Mouse (Mus musculus): ENCODE measurements around the gene Hist1h1e. TPM values are rescaled to one million over a fixed set of nuclear protein-coding genes. Genes with fewer than 3 reads are reported as not detected.
"Not testable (repeated sequence)": the region's sequence is repeated elsewhere in the genome, so short reads cannot be mapped to it uniquely, and the experiment has no call there.

The Hist1h1e gene
- polyA plus RNA-seq, 2 experiments from 2014 or later = 10.6 to 11.3 TPM

DNA sequence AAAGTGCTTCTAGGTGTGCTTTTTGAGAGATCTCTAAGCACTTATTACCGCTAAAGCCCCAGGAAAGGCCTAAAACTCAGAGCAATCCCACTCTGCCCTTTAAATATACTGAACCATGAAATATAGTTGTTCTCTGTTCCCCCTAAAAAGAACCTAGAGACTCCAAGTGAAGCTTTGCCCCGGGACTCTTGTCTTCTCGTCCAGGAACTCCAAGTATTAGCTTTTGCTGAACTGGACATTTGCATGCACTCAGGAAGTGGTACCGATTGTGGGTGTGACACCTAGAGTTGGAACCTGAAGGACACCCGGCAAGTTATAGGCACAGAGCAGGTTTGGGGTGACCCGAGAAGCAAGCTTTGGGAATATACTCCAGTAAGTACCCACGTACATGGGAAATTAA lies 31.2 kb downstream of the Hist1h1e start:
- no peak for ATAC-seq

- no peak for ATAC-seq
These were observed 35.5 kb downstream of the Hist1h1e start for GRCm38 (mm10) chr13:23586940-23587225.

DNA sequence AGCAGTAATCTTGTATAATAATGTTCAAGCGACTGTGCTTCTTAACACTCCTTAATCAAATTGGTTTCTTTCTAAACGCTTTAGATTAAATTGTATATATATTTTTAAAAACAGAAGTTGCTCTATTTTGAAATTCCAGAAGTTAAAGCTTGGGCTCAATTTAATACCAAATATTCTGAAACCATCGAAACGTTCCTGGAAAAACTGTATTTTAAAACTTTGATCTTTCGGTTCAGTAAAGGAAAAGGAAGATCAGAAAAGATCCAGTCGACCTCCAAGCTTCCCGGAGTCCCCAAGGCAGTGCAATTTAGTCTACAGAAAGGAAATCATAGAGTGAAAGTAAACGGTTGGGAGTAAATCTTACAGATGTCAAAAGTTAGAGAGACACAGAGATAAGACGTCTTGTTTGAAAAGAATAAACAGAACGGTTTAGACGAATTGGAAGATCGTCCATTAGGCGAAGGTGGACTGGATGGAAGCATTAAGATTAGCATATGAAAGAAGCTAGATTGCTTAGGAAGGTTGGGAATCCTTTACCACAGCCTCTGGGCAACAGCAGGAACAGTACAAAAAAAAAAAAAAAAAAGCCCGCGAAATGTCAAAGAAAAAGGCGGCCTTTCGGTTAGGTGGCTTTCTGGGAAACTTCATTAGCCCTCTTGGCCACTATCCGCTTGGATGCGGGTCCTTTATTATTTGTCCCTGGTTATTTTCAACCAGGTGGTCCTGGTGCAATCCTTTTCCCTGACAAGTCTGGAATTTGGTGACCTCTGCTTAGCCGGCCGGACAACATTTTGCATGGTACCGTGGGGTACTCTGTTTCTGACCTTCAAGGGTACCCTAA lies 36.0 kb downstream of the Hist1h1e start:
- no peak for ATAC-seq

- peak; percentile 79 for ATAC-seq
These were observed 36.8 kb downstream of the Hist1h1e start for GRCm38 (mm10) chr13:23585442-23586098.

DNA sequence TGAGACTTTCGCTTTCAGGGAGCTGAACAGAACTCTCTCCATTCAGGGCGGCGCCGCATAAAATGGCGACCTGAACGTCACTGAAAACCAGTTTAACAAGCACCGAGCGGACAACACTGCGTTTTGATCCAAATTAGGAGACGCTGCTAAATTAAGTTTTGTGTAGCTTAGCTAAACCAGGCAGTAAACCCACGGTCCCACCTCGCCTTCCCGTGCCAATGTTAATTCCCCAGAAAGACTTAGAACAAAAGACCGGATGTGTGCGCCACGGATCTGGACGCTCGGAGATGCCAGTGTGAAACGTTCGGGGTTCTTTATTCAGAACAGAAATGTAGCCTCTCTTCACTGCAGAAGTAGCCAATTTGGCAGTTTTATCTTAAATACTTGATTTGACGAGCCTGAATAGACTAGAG lies 37.3 kb downstream of the Hist1h1e start:
- peak; percentile 45 for ATAC-seq

DNA sequence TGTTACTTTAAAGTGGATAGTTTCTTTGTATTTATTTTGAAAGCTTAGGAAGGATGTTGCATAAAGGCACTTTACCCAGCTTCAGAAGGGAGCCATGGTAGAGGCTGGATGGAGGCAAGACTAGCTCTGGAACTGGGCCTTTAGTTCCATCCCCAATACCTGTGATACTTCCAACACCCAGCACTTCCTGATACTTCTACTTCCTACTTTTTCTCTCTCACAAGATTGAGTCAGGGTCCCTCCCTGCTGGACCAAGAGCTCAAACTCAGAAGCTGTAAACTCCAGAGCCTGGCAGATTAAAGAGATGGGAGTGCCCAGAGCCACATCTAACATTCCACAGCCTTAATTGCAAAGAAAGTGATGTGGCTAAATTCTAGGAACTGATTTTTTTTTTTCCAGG lies 38.0 kb downstream of the Hist1h1e start:
- ATAC-seq = no peak

DNA sequence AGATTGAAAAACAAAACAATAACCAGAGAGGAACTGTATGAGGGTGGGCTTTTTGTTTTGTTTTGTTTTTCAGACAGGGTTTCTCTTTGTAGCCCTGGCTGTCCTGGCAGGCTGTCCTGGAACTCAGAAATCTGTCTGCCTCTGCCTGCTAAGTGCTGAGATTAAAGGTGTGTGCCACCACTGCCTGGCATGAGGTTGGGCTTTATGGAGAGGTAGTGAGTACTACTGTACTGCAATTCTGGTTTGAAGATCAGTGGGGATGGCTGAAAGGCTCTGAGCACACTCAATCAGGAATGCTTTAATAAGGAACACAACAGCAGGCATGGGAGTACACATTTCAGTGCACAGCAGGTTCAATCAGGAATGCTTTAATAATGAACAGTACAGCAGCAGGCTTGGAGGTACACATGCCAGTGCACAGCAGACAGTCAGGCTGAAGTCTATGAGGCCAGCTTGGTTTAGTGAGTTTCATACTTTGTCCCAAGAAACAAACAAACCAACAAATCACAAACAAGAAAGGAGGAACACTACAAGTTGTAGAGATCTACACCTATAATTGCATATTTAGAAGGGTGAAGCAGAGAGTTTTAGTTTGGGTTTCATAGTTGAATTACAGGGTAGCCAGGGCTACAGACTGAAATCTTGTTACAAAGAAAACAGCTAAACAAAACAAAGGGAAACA lies 38.8 kb downstream of the Hist1h1e start:
- no peak for ATAC-seq

- no peak for ATAC-seq
These were observed 39.9 kb downstream of the Hist1h1e start for GRCm38 (mm10) chr13:23582219-23583056.

DNA sequence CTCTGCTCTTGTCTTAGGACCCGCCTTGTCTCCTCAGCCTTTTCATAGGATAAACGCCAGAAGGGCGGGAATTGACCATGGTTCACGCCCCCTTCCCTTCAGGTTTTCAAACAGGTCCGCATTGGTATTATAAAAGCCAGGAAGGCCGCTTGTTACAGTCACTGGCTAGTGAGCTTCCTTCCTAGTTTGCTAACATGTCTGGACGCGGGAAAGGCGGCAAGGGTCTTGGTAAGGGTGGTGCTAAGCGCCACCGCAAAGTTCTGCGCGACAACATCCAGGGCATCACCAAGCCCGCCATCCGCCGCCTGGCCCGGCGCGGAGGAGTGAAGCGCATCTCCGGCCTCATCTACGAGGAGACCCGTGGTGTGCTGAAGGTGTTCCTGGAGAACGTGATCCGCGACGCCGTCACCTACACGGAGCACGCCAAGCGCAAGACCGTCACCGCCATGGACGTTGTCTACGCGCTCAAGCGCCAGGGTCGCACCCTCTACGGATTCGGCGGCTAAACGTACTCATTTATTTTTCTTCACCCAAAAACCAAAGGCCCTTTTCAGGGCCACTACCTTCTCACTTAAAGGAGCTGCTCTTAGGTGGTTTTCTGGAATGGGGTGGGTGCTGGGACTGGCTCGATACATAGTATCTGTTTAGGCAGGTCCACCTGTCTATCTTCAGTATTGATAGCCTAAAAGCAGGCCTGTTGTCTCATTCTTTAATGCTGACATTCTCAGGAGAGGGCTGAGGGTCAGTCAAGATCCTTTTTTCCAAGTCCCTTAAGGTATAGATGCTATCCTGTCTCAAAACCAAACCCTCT lies 40.7 kb downstream of the Hist1h1e start, which contains the start of gene Hist1h4d:
TSS of gene Hist1h4d (plus strand) at position 191 of the 811 bp plus-strand sequence.
- peak; percentile 71 for ATAC-seq

- ATAC-seq = no peak
These were observed 44.5 kb downstream of the Hist1h1e start for GRCm38 (mm10) chr13:23577835-23578234.

GRCm38 (mm10) chr13:23576906-23577639 lies 45.3 kb downstream of the Hist1h1e start:
- ATAC-seq = no peak

DNA sequence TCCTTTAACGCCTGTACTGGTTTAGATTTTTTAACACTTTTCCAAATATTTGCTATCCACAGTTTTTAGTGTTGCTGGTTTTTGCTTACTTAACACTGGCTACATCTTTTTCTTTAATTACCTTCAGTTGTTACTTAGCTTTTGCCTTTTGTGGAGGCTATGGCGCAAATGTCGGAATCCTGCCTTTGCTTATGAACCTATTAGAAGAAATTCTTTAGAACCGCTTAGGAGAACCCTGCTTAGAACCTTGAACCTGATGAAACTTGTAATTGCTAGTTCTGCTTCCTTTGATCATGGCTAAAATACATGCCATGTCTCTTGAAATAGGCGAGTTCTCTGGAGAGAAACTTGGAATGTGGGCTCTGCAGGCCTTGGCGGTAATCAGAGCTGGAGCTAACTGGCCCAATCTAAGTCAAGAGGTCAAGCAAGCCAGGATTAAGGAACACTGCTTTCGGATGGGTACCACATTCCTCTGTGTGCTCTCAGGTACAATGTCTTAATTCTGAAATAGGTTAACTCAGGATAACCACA lies 45.9 kb downstream of the Hist1h1e start:
- no peak for ATAC-seq

DNA sequence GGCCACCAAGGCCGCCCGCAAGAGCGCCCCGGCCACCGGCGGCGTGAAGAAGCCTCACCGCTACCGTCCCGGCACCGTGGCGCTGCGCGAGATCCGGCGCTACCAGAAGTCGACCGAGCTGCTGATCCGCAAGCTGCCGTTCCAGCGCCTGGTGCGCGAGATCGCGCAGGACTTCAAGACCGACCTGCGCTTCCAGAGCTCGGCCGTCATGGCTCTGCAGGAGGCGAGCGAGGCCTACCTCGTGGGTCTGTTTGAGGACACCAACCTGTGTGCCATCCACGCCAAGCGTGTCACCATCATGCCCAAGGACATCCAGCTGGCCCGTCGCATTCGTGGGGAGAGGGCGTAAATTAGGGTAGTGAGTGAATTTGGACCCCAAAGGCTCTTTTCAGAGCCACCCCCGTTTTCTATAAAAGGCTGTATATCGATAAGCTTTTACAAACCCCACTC lies 46.5 kb downstream of the Hist1h1e start:
- not testable (repeated sequence) for ATAC-seq

DNA sequence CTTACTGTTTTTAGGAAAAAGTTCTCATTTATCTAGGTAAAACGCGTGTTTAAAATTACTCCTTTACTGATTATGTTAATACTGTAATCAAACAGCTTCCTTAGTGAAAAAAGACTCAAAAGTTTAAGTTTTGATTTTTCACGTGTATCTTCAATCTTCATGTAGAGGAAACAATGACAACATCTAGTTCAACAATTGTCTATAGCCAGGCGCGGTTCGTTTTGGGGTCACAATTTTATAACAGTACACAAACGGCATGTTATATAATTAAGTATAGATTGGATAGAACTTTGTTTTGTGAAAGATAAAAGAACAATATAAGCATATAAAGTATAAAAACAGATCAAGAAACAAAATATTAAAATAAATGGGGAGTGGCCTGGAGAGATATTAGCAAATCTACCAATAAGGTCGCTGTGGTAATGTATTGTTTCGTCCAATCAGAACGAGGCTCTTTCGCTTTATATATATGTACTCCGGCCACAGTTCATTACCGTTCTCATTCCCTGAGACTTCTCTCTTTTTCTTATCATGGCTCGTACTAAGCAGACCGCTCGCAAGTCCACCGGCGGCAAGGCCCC lies 47.0 kb downstream of the Hist1h1e start, which contains the start of gene Hist1h3d:
TSS of gene Hist1h3d (plus strand) at position 493 of the 581 bp plus-strand sequence.
- ATAC-seq = peak; percentile 40

DNA sequence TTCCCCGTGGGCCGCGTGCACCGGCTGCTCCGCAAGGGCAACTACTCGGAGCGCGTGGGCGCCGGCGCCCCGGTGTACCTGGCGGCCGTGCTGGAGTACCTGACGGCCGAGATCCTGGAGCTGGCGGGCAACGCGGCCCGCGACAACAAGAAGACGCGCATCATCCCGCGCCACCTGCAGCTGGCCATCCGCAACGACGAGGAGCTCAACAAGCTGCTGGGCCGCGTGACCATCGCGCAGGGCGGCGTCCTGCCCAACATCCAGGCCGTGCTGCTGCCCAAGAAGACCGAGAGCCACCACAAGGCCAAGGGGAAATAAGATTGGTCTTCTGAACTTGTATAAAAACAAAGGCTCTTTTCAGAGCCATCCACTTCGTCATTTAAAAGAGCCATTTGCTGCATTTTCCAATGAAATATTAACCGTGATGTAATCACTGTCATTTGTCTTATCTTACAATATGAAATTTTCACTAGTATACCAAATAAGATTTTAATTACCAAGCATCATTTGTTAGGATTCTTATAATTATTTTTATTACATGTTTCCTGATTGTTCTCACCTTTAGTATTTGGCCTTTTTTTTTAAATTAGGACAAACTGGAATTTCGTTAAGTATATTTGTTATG lies 47.7 kb downstream of the Hist1h1e start:
- not testable (repeated sequence) for ATAC-seq

DNA sequence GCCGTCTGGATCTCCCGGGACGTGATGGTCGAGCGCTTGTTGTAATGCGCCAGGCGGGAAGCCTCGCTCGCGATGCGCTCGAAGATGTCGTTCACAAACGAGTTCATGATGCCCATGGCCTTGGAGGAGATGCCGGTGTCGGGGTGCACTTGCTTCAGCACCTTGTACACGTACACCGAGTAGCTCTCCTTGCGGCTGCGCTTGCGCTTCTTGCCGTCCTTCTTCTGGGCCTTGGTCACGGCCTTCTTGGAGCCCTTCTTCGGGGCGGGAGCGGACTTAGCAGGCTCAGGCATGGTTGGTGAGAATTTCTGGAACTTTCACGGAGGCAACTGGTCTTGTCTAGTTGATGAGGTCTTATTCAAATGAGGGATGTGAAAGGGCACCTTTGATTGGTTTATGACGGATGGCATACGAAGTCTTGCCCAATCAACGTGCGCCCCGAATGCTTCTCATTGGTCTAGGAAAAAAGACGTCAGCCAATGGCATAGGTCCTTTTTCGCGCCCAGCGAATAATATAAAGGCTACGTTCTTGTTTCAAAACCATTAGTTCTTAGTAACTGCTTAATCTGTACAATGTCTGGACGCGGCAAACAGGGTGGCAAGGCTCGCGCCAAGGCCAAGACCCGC lies 48.3 kb downstream of the Hist1h1e start, which contains the start of the genes Hist1h2bf and Hist1h2ad:
TSS of gene Hist1h2bf (minus strand) at position 299 of the 627 bp plus-strand sequence.
TSS of gene Hist1h2ad (plus strand) at position 484 of the 627 bp plus-strand sequence.
- peak; percentile 74 for ATAC-seq

GRCm38 (mm10) chr13:23573034-23573897 lies 49.1 kb downstream of the Hist1h1e start:
- ATAC-seq = not testable (repeated sequence)
